Mouse (Mus musculus) limb, embryonic 14.5 days (tissue): ENCODE data around the gene S100a5. TPM values are rescaled to one million over a fixed set of nuclear protein-coding genes. Genes with fewer than 3 reads are reported as not detected.

Experiments
- ATAC-seq: fragments of 200-750 bp; cut with Nextera tagmentation; 2 replicates; pipeline ENCODE4 v1.8.0; 2017; ENCODE audit warnings: low read depth, moderate number of reproducible peaks, moderate TSS enrichment; ENCODE audit not compliant: low FRiP score
- DNase-seq: peaks from one replicate; pipeline ENCODE4 v3.0.0-alpha.2; 2015; ENCODE audit warnings: low spot score
- H3K27ac ChIP-seq: fragments of 300-500 bp; sonication (generic); replicated peaks from 2 replicates; pipeline ENCODE4 v1.5.1; 2014; ENCODE audit warnings: low read depth, mild to moderate bottlenecking, low read length, moderate library complexity, mixed read lengths
- H3K27me3 ChIP-seq: fragments of 300-500 bp; sonication (generic); 2 replicates; pipeline ENCODE4 v1.6.1; 2014; ENCODE audit warnings: low read length, mixed read lengths; ENCODE audit not compliant: control insufficient read depth, insufficient read depth
- H3K36me3 ChIP-seq: fragments of 300-500 bp; sonication (generic); 2 replicates; pipeline ENCODE4 v1.6.1; 2014; ENCODE audit warnings: mild to moderate bottlenecking, low read length, moderate library complexity, mixed read lengths; ENCODE audit not compliant: control insufficient read depth, insufficient read depth
- H3K4me1 ChIP-seq: fragments of 300-500 bp; sonication (generic); 2 replicates; pipeline ENCODE4 v1.6.1; 2014; ENCODE audit warnings: antibody characterized with exemption, low read length, mixed read lengths; ENCODE audit not compliant: control insufficient read depth, insufficient read depth
- H3K4me2 ChIP-seq: fragments of 300-500 bp; sonication (generic); replicated peaks from 2 replicates; pipeline ENCODE4 v1.6.1; 2014; ENCODE audit warnings: low read depth, mild to moderate bottlenecking, low read length, moderate library complexity; ENCODE audit not compliant: severe bottlenecking
- H3K4me3 ChIP-seq: fragments of 300-500 bp; sonication (generic); replicated peaks from 2 replicates; pipeline ENCODE4 v1.5.1; 2014; ENCODE audit warnings: low read length
- H3K9ac ChIP-seq: fragments of 300-500 bp; sonication (generic); 2 replicates; pipeline ENCODE4 v1.6.1; 2014; ENCODE audit warnings: mild to moderate bottlenecking, low read depth, low read length, moderate library complexity; ENCODE audit not compliant: severe bottlenecking
- H3K9me3 ChIP-seq: fragments of 300-500 bp; sonication (generic); 2 replicates; pipeline ENCODE4 v1.6.1; 2016; ENCODE audit warnings: low read length; ENCODE audit not compliant: control insufficient read depth
- POLR2A ChIP-seq: fragments of 200-500 bp; IDR thresholded peaks from 2 replicates; pipeline ENCODE4 v1.8.0; 2012; ENCODE audit warnings: inconsistent platforms, mild to moderate bottlenecking, moderate library complexity, borderline replicate concordance; ENCODE audit not compliant: insufficient read depth, insufficient read length; ENCODE audit errors: extremely low read depth
- WGBS: fragments of 180-500 bp; shearing (Covaris S2); extraction: QIAGEN DNeasy Blood & Tissue Kit; methylation state at CpG from one replicate; pipeline ENCODE4 v1.1.7; 2014; 5-methylcytosine and 5-hydroxymethylcytosine counted together
- polyA plus RNA-seq, 2 experiments: library from polyadenylated mRNA; depleted of rRNA in 1 of 2; stranded (reverse) in 1 of 2; unstranded in 1 of 2; fragments of >200 nt; fragmentation: Nextera tagmentation in 1 of 2; extraction: Ambion mirVana in 1 of 2; gene quantifications; 2 replicates each; pipeline versions ENCODE4 v1.2.1 to v1.2.3; 2012 to 2014

Gene S100a5
- polyA plus RNA-seq, 2 experiments = not detected

GRCm38 (mm10) chr3:90594466-90594865 lies 13.9 kb upstream of the S100a5 start:
- WGBS = 21% methylated on average over 1 of the region's 1 CpGs
- ATAC-seq = no peak

GRCm38 (mm10) chr3:90595556-90595955 lies 12.8 kb upstream of the S100a5 start:
- DNase-seq (no peak), ATAC-seq (no peak)
- no peak for TF ChIP-seq POLR2A
- WGBS = 71% methylated on average over 5 of the region's 5 CpGs
- H3K27ac ChIP-seq = no peak overlapping the region
- H3K4me3 ChIP-seq = no peak overlapping the region
- H3K27me3 ChIP-seq = no peaks in the 10 kb centered on the region
- no peaks in the 10 kb centered on the region for H3K4me1 ChIP-seq
- H3K4me2 ChIP-seq = no peak overlapping the region
- no peak overlapping the region for H3K9ac ChIP-seq
- no peaks in the 10 kb centered on the region; the same call in 1 of the 2 replicates for H3K9me3 ChIP-seq
- H3K36me3 ChIP-seq = no peaks in the 10 kb centered on the region

More at GRCm38 (mm10) chr3:90594466-90594865, 13.9 kb upstream of the S100a5 start:
- Histone ChIP-seq H3K36me3 (no peaks in the 10 kb centered on the region), H3K27ac (no peak overlapping the region), H3K4me2 (no peak overlapping the region), H3K4me1 (no peaks in the 10 kb centered on the region), H3K9ac (no peak overlapping the region), H3K9me3 (no peaks in the 10 kb centered on the region; the same call in 1 of the 2 replicates), H3K4me3 (no peak overlapping the region), H3K27me3 (no peaks in the 10 kb centered on the region)
- TF ChIP-seq POLR2A = no peak
- DNase-seq = no peak

- Histone ChIP-seq H3K4me2 (no peak overlapping the region), H3K4me3 (no peak overlapping the region), H3K4me1 (no peaks in the 10 kb centered on the region), H3K9me3 (no peaks in the 10 kb centered on the region; the same call in 1 of the 2 replicates), H3K27ac (no peak overlapping the region), H3K36me3 (no peaks in the 10 kb centered on the region), H3K27me3 (no peaks in the 10 kb centered on the region), H3K9ac (no peak overlapping the region)
- DNase-seq (no peak), ATAC-seq (no peak)
- 87% methylated on average over 6 of the region's 6 CpGs for WGBS
- TF ChIP-seq POLR2A = no peak
Observed at GRCm38 (mm10) chr3:90596810-90597209, 11.5 kb upstream of the S100a5 start.

- Histone ChIP-seq H3K4me2 (no peak overlapping the region), H3K36me3 (no peaks in the 10 kb centered on the region), H3K27ac (no peak overlapping the region), H3K9ac (no peak overlapping the region), H3K4me1 (no peaks in the 10 kb centered on the region), H3K27me3 (no peaks in the 10 kb centered on the region), H3K9me3 (no peaks in the 10 kb centered on the region; the same call in 1 of the 2 replicates), H3K4me3 (no peak overlapping the region)
- TF ChIP-seq POLR2A = no peak
- DNase-seq = no peak
- WGBS = 41% methylated on average over 6 of the region's 6 CpGs
- ATAC-seq = no peak
Observed at GRCm38 (mm10) chr3:90597736-90598135, 10.6 kb upstream of the S100a5 start.

GRCm38 (mm10) chr3:90598212-90598611 lies 10.1 kb upstream of the S100a5 start:
- 64% methylated on average over 4 of the region's 4 CpGs for WGBS
- H3K4me2 ChIP-seq = no peak overlapping the region
- DNase-seq (no peak), ATAC-seq (no peak)
- TF ChIP-seq POLR2A = no peak
- H3K27ac ChIP-seq = no peak overlapping the region
- H3K36me3 ChIP-seq = no peaks in the 10 kb centered on the region
- H3K9me3 ChIP-seq = no peaks in the 10 kb centered on the region; the same call in 1 of the 2 replicates
- H3K4me1 ChIP-seq = peaks cover 3% of the 10 kb centered on the region
- H3K4me3 ChIP-seq = no peak overlapping the region
- H3K9ac ChIP-seq = no peak overlapping the region
- H3K27me3 ChIP-seq = no peaks in the 10 kb centered on the region

GRCm38 (mm10) chr3:90599401-90599800 lies 8.9 kb upstream of the S100a5 start:
- no peak for TF ChIP-seq POLR2A
- ATAC-seq = no peak
- Histone ChIP-seq H3K4me3 (no peak overlapping the region), H3K9ac (no peak overlapping the region), H3K4me1 (peaks cover 14% of the 10 kb centered on the region), H3K9me3 (no peaks in the 10 kb centered on the region), H3K36me3 (no peaks in the 10 kb centered on the region), H3K27ac (no peak overlapping the region), H3K4me2 (no peak overlapping the region), H3K27me3 (no peaks in the 10 kb centered on the region)
- 63% methylated on average over 3 of the region's 3 CpGs for WGBS
- no peak for DNase-seq
